Mouse (Mus musculus): ENCODE data around the gene 2410004P03Rik.
"Not testable (repeated sequence)": the region's sequence is repeated elsewhere in the genome, so short reads cannot be mapped to it uniquely, and the experiment has no call there.

2410004P03Rik gene

DNA sequence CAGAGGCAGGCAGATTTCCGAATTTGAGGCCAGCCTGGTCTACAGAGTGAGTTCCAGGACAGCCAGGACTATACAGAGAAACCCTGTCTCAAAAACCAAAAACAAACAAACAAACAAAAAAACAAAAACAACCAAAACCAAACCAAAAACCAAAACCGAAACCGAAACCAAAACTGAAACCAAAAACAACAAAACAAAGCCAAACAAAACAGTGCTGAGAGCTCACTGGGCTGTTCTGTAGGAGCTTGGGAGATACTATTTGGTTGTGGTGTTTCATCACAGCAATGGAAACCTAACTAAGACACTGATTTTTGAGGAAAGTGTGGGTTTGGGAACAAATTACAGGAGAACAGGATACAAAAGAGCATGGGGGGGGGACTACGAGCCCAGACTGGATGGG is 10.6 kb upstream of the 2410004P03Rik start:
- DNase-seq (ENCODE audit: extremely low read depth, insufficient read length, low spot score), result no peak

DNA sequence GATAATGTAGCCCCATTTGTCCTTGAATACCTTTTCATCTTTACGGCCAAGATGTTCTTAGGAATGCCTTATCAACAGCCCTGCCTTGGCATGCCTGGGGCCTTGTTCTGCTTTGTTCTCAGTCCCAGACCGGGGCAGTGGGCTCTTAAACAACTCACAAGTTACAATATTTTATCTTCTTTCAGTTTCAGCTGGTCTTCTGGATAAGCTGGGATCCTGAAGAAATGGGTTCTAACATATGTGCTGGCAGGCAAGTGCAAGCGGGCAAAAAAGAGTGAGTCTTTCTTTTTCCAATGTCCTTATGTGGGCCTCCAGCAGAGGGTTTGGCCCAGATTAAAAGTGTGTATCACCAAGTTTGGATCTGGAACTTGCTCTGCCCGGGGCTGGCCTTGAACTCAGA is 9.6 kb upstream of the 2410004P03Rik start:
- DNase-seq (ENCODE audit: extremely low read depth, insufficient read length, low spot score), result not testable (repeated sequence)

DNA sequence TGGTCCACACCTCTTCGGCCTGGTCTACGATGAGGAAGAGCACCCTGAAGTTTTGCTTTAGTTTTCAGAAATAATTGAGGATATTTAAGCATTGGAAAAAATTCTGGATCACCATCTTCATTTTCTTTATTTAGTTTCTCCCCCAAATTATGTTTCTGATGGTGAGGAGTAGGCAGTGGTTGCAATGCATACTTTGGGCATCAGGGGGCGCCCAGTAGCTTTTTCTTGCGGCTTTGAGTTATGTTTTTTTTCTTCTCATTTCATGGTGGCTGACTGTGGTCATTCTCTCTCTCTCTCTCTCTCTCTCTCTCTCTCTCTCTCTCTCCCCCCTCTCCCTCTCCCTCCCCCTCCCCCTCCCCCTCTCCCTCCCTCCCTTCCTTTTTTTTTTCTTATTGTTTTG is 6.9 kb upstream of the 2410004P03Rik start:
- no peak for DNase-seq (ENCODE audit: extremely low read depth, insufficient read length, low spot score)

DNA sequence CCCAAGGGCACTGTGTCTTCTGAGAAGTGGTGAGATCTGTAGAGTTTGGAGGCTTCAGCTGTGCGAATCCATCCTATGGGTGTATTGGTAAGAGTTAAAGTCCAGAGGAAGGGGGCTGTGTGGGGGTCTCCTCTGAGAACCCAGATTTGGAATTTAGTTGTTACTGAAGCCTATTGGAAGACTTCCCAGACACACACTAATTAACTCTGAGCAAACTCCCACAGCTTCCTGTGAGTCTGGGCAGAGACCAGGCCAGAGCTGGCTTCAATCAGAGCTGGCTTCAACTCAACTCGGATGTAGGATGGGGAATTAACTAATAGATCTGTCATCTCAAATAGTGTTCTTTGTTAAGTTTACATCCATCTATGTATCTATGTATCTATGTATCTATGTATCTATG is 4.2 kb upstream of the 2410004P03Rik start:
- no peak for DNase-seq (ENCODE audit: extremely low read depth, insufficient read length, low spot score)

DNA sequence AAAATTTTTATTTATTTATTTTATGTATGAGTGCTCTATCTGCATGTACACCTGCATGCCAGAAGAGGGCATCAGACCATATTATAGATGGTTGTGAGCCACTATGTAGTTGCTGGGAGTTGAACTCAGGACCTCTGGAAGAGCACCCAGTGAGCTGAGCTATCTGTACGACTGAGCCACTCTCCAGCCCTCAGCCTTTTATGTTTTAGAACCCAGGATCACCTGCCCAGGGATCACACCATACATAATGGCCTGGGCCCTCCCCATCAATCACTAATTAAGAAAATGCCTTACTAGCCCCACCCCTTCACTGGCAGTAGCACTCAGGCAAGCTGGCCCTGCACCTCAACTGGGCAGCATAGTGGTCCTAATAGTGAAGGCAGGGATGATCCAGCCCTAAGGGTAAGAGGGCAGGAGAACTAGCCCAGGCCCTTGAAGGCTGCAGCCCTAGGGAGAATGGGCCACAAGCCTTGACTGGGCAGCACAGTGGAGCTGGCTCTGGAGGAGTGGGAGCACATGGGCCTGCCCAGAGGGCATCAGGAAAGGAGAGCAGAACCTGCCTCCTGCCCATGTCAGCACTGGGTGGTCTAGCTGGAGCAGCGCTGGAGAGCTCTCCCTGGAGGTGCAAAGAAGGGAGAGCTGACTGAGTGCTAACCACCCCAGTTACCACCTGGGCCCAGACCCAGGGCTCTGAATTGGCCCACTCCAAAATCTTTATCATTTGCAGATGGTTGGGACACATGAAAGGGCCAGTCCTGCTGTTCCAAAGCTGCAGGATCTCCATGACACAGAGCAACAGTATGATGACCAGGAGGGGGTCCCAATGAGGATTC is 756 bp upstream of the 2410004P03Rik start:
- no peak for DNase-seq (ENCODE audit: extremely low read depth, insufficient read length, low spot score)

DNA sequence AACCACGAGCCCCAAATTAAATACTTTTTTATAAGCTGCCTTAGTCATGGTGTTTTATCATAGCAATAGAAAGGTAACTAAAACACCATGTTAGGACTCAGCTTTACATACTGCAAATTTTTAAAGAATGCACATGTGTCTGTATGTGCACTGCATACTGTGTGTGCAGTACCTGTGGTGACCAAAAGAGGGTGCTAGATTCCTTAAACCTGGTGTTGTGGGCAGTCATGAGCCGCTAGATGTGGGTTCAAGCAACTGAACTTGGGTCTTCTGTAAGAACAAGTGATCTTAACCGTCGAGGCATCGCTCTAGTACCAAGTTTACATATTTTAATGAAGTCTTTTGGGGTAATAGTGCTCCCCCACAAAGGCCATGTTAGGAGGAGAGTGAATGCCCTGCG is 2.1 kb downstream of the 2410004P03Rik start:
- no peak for DNase-seq (ENCODE audit: extremely low read depth, insufficient read length, low spot score)

DNA sequence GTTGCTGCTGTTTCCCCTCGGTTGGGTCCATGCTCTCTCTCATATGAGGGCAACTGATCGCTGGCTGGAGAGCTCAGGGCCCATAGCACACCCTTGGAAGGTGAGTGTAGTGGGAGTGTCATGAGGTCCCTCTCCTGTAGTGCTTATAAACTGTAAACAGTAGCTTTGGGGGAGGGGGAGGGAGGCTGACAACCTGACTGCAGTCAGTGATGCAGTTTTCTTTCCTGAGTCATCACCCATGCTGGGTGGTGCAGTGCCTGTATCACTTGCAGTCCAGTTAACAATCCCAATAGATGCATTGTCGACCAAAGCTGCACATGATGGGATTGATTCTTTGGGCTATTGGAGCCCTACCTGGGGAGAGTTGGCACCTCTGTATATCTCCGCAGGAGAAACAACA is 10.3 kb downstream of the 2410004P03Rik start:
- peak; percentile 57 for DNase-seq (ENCODE audit: extremely low read depth, insufficient read length, low spot score)

DNA sequence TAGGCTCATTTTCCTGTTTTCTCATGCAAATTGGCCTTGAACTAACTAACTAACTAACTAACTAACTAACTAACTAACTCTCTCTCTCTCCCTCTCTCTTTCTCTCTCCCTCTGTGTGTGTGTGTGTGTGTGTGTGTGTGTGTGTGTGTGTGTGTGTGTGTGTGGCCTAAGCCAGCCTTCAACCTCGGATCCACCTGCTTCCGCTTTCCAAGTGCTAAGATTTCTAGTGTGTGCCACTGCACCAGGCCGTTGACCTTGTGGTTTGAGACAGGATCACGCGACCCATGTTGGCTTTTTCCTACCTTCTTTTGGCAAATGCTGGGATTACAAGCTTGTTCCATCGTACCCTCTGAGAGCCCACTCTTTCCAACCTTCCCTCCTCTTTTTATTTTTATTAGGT is 10.9 kb downstream of the 2410004P03Rik start:
- DNase-seq (ENCODE audit: extremely low read depth, insufficient read length, low spot score), result peak; percentile 66

DNA sequence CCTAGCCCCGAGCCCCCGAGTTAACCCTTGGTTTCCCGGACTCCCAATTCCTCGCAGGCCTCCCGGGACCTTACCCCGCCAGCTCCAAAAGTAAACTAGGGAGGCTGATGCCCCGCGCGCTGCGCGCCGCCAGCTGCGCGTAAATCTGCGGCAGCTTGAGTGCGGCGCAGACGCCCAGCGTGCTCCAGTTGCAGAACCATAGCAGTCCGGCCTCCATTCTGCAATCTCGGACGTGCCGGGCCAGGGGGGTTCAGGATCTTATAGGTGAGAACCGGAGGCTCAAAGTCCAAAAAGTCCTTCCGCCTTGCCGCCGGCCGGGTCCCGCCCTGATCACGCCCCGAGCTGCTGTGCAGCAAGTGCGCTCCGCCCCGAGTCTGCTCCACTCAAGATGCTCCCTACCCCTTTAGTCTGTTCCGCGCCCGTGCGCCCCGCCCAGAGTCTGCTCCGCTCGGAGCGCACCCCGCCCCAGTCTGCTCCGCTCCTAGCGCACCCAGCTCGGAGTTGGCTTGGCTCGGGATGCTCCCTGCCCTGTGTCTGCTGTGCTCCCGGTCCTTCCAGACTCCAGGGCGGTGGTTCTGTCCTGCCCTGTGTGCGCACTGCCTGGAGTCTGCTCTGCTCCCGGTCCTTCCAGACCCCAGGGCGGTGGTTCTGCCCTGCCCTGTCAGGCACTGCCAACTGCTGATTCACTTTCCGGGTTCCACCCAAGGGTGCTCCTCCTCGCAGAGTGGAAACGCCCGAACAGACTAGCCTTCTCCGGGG is 11.6 kb downstream of the 2410004P03Rik start, which contains the start of gene Pqlc3:
Gene Pqlc3 (minus strand): TSS at position 670 of the 759 bp plus-strand sequence.
- DNase-seq (ENCODE audit: extremely low read depth, insufficient read length, low spot score), result peak; percentile 97

DNA sequence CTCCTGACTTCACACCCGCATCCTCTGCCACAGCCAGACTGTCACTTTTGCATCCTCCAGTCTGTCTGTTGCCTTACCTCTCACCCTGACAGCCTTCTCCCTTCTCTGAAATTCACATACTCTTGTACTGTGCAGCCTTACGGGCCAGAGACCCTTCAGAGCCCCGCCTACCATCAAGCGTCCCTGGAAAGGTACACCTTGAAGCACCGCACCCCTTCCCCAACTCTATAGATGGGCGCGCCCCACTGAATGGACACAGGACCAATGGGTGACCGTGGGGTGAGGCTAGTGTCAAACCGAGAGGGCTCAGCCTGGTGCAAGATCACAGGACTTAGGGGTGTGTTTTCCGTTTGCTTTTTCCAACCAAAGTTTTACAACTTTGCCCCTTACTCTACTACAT is 12.4 kb downstream of the 2410004P03Rik start:
- DNase-seq (ENCODE audit: extremely low read depth, insufficient read length, low spot score), result peak; percentile 50

DNA sequence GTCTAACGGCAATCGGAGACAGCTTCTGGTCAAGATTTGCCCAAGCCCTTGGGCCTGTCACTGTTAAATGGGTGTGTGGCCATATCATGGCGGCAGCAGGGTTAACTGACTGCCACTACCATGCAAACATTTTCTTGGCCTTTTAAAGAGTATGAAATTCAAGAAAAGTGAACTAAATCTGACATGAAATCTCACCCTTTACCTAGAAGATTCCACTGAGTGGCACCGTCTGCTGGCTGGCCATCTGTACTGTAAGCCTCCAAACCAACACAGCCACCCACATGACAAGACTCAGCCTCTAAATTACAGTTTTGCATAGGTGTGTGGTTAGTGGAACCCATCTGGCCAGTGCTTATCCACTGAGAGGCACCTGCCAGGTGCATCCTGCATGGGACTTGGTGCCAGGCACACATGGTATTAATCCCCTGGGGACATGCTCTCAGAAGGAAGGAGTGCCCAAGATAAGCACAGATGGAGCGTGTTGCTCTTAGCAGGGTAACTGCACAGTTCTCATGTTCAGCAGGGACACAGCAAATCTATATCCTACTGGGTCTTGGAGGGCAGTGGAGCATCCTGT is 14.6 kb downstream of the 2410004P03Rik start:
- no peak for DNase-seq (ENCODE audit: extremely low read depth, insufficient read length, low spot score)

DNA sequence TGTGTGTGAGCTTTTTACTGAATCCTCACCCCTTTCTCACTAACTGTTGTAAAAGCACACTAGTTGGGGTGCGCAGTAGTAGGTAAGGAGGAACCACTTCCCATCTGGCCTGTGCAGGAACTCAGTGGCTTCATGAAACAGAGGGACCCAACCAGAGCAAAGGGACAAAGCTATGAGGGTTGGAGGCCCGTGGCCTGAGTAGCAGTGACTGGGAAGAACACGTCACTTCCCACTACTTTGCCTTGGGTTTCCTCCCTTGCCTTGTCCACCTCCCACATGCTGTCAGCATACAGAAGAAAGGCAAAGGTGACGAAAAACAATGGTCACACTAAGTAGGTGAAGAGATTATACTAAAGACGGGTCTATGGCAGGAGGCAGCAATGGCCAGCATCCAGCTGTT is 15.2 kb downstream of the 2410004P03Rik start:
- DNase-seq (ENCODE audit: extremely low read depth, insufficient read length, low spot score), result no peak

DNA sequence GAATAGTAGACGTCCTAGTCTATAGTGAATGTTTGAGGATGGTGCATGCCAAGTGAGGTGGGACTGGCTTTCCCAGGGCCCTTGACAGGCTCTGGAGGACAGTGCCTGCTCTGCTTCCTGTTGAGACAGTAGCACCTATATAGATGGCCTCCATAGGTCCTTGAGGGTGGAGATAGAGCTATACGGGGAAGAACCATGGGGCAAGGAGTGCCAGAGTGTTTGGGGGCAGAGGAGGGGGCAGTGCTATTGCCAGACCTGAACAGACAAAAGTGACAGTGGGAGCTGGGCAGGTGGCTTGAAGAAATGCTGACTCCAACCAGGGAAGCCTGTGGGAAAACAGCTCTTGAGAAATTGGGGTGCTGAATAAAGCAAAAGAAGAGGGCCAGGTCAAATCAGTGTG is 17.2 kb downstream of the 2410004P03Rik start:
- DNase-seq (ENCODE audit: extremely low read depth, insufficient read length, low spot score), result no peak

DNA sequence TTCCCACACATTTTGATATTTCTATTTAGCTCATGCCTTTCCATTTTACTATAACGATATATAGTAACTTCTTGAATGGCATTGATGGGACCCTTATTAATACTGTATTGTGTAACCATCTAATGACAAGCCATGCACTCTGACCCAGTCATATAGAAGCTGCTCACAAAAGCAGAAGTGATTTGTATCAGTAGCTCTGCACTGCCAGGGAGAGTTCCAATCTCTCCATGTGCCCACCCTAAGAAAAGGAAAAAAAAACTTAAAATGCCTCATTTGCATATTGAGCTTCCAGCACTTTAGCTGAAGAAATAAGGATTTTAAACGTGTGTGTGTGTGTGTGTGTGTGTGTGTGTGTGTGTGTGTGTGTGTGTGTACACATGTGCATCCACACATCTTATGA is 19.2 kb downstream of the 2410004P03Rik start:
- DNase-seq (ENCODE audit: extremely low read depth, insufficient read length, low spot score), result no peak

DNA sequence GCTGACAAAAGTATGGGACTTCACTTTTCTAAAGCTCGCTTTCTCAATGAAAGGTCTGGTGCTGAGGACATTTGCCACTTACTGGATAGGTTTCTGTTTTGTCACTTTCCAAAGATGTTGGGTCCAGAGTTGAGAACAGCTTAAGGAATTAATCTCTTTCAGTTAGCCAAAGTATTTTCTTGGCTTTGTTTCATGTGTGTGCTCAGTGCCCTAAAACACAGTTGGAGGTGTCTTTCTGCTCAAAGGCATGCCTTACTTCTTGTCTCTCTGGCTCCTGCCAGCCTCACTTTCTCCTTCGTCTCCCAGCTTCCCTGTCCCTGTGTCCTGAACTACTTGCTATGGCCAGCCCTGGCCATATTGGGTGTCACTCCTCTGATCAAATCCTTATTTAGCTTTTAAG is 20.2 kb downstream of the 2410004P03Rik start:
- no peak for DNase-seq (ENCODE audit: extremely low read depth, insufficient read length, low spot score)

DNA sequence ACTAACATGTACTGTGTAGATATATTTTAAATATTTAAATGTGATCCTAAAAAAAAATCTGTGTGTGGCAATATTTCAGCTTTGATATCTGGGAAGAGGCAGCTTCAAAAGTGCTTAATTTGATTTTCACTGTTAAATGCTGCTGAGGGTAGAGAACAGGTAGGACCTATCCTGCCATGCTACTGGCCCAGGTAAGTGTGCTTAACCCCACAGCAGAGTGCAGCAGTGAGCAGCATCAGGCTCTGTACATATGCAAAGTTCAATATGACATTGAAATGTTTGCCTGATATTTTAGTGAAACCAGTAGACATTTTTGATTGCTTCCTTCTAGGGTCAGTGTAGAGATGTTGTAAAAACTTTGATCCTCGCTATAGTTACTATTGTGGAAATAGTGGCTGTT is 25.7 kb downstream of the 2410004P03Rik start:
- no peak for DNase-seq (ENCODE audit: extremely low read depth, insufficient read length, low spot score)

DNA sequence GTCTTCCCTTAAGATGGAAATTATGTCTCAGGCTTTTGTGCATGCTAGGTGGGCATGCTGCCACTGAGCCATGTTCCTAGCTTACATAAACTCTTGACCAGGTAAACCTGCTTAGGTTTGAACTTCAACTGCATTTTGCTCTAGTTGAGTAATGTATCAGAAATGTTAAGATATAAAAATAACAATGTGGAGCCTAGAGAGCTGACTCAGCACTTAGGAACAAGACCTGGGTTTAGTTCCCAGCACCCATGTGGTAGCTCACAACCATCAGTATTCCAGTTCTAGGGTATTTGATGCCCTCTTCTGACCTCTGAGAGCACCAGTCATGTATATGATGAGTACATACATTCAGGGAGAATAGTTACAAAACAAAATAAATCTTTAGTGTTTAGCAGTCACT is 34.4 kb downstream of the 2410004P03Rik start:
- no peak for DNase-seq (ENCODE audit: extremely low read depth, insufficient read length, low spot score)

DNA sequence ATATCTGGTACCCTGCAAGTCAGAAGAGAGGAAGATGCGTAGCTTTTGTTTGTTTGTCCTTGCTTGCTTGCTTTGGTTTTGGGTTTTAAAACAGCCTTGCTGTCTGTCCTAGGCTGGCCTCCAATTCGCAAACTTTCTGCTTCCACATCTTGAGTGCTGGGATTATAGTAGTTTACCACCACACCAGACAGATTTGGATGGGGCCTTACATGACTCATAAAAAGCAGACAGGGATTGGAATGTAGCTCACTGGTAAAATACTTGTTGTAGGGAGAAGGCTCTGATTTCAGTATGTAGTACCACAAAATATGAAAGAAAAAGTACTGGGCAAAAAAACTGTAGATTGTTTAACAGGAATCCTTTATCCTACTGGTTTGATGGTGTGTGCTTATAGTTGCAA is 44.7 kb downstream of the 2410004P03Rik start:
- no peak for DNase-seq (ENCODE audit: extremely low read depth, insufficient read length, low spot score)

DNA sequence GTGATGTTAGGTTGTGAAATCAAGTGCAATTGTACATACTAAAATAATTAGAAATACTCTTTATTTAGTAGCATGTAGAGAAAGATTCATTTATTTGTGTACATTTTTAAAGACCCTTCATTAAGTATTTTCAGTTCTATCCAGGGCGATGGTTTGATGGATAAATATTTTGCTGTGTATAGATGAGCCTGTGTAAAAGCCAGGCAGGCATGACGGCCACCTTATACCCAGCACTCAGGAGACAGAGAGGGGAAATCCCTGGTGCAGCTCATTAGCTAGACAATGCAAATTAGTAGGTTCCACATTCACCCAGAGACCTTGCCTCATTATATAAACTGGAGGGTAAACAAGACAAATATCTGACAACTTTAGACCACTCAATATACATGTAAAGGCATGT is 48.2 kb downstream of the 2410004P03Rik start:
- no peak for DNase-seq (ENCODE audit: extremely low read depth, insufficient read length, low spot score)

DNA sequence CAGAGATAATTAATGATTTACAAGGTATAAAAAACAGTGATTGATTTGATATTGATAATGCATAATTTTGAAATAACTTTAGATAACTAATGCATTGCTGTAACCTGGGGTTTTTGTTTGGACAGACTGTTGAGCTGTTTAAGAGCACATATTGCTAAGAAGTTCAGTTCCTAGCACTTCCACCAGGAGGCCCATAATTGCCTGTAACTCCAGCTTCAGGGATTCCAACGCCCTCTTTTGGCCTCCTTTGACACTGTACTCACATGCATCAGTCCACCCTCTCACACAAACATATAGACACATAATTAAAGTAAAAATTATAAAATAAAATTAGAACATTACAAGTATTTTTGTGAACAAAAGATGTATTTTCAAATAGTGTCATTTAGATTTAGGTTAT is 52.7 kb downstream of the 2410004P03Rik start:
- DNase-seq (ENCODE audit: extremely low read depth, insufficient read length, low spot score), result no peak
